Mouse (Mus musculus) T-helper 1 cell (primary cell): ENCODE data around the gene Pkhd1.
"Not testable (repeated sequence)": the region's sequence is repeated elsewhere in the genome, so short reads cannot be mapped to it uniquely, and the experiment has no call there.

Experiments
- in situ Hi-C: fragments of 300-600 bp; cut with MboI, MseI; formaldehyde crosslinking; loops from one replicate; pipeline ENCODE4 v1.15.1; 2025; ENCODE audit warnings: high pct_unique_total_duplicates

Pkhd1 gene

DNA sequence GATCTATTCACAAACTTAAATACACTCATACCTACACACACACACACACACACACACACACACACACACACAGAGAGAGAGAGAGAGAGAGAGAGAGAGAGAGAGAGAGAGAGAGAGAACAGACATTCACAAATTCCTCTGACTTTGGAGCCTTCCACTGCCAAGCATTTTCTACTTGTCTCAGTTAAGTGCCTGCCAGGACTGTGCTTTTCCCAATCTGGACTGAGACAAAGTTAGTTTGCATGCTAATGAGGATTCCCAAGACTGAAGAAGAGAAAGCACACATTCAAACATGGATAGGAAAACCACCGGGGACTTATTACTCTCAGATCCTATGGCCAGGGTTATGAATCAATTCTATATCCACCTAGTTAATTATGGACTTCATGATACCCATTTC, 118.9 kb downstream of the Pkhd1 start:
- in situ Hi-C loops: no loop called here

DNA sequence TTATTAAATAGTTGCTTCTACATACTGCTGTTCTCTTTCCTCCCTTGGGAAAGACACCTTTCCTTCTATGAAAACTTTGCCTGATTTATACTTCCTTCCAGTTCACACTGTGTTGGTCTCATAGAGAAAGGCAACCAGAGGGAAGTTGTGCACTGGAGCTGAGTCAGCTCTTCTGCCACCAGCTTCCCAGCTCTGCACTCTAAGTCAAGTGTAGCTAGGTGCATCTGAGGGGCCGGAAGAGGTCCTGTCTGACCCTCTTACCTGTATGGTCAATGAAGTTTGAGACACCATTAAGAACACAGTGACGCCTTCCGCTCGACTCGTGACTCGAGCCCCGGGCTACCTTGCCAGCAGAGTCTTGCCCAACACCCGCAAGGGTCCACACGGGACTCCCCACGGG, 131.8 kb downstream of the Pkhd1 start:
- in situ Hi-C loops: no loop called here

DNA sequence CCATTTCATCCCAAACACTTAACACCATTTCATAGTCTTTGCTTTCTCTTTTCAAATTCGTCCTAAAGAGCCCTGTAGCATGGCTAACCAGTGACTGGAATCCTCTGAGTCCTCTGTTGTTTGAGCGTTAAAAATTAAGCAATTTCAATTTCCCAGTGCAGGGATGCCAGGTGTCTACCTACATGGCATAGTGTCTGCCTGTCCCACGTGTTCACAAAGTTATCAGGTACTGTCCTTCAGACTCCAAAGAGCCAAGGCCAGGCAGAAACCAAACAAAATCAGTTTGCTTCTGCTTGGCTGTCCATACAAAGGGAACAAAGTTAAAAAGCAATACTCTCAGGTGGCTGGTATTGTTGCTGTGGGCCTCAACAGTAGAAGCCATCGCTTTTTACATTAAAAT, 136.0 kb downstream of the Pkhd1 start:
- in situ Hi-C loops: no loop called here

DNA sequence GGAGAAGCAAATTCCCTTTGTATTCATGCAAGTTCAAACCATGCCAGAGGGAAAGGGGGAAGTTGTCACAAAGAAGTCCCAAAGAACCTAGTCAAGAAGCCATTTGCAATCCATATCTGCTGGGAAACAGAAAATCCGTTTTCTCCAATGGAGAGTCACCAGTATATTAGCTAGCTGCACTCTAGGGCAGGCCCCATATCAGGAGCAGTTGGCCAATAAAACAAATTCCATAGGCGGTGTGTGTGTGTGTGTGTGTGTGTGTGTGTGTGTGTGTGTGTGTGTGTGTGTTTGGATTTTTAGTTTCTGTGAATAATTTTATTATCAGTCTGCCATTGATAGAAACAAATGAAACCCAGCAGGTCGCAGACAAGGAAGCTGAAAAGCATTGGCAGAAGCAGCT, 139.2 kb downstream of the Pkhd1 start:
- in situ Hi-C loops: no loop called here

DNA sequence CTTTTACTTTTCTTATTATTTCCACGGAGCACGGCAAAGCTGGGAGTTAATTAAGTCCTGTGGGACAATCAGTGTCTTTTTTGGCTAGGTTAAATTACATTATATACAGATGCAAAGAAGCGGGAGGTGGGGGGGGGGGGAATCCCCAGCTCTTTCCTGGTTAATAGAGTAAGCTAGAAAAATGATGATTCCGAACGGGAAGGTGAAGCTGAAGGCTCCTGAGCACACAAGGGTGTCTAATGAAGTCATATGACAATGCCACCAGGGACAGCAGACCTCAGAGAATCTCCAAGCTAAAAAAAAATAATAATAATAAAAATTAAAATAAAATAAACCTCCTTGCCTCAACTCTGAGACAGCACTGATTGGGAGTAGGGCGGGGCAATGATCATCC, 139.6 kb downstream of the Pkhd1 start:
- in situ Hi-C loops: no loop called here

DNA sequence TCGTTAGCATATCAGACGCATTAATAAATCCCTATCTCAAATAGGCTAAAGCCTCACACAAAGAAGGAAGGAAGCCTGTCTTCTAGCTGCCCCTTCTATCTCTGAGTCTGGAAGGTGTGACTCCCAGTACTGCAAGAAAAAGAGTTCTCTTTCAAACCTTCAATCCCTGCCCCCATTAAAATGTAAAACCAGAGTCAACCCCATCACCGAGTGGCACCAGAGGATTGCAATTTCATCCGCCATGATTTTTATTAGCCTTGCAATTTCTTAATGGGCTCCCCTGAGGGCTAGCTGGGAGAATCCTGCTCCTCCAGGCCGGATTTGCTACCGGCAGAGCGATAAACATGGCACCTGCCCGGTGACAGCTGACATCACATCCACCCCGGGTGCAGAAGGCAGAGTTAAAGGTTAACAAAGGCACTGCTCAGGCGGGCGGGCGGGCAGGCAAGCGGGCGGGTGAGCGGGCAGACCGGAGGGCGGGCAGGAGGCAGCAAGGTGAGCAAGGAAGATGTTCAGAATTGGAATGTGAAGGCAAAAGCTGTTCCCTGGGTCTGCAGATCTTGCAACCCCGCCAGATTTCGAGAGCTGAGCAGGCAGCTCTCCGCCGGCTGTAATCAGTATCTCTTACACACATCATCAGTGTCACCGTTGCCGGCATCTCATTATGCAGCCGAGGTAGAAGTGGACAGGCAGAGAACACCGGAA, 140.2 kb downstream of the Pkhd1 start:
- in situ Hi-C loops: no loop called here

DNA sequence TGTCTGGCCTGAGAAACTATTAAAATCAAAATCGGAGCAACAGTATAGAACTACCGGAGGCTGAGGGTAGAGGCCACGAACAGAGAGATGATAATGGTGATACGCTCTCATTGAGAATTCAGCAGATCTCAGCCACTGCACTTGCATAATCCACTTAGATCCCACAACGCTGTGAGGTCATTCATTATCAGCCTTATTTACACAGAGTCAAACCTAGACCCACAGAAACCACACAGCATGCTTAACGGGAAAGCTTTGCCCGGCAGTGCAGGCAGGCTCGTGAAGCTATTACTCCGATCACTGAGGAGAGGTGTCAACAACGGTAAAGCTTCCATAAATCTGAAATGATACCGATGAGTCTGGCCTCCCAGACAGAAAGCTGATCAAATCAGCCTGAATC, 147.1 kb downstream of the Pkhd1 start:
- in situ Hi-C loops: no loop called here

DNA sequence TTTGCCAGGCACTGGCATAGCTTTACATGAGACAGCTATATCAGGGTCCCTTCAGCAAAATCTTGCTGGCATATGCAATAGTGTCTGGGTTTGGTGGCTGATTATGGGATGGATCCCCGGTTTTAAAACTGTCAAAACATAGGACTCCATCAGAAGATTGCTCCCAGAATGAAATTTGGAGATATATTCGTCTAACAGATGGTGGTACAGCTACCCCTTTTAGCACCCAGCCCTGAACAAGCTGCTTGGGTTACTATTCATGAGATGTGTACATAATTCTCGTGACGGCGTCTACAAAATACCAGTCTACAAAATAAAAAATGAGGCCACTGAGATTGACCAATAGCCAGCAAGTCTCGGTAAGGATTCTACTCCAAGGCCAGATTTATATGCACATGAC, 147.5 kb downstream of the Pkhd1 start:
- in situ Hi-C loops: no loop called here

DNA sequence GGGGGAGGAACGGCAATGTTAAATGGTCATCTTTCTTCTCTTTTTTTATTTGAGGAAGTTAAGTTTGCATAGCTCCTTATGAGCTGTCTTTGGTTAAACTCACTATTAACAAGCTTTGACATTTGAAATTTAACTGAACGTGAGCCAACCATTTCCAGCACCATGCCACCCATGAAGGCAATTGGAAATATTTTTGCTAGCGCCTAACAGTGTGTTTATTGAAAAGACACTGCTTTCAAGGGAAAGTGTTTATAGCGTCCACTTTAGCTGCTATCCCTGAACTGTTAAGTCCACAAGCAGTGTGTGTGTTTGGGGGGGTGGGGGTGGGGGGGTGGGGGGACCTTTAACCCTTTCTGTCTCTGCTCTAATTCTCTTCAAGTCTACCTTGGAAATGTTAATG, 151.4 kb downstream of the Pkhd1 start:
- in situ Hi-C loops: no loop called here

DNA sequence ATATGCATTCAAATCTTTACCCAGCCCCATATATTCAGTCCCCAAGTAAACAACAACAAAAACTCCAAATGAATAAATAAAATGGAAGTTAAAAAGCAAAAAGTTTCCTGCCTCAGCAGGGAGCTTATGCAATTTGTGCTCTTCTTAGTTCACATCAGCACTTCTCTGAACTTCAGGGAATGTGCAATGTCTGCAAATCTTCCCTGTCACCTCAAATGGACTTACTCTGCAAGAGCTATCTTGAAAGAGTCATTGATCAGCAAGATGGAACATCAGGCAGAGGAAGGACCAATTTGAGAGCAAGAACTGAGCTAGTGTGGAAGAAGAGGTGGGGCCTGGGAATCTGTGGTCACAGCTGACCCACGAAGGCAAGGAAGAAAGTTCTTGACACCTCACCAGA, 163.2 kb downstream of the Pkhd1 start:
- in situ Hi-C loops: no loop called here

DNA sequence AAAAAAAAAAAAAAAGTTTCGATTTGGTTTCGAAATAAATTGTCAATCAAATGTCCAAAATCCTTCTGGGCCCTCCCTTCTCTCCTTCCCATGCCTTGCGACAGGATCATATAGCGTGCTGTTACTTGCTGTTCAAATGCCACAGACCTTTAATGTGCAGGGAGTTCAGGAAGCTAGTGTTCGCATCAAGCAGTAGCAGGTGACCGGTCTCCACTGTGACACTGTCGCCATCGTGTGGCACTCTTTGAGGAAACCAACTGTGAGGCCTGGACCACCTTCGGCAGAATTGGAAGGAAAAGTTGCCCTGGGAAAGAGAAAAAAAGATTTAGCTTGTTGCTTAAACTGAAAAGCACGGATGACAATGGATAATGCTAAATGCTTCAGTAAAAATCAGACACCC, 167.8 kb downstream of the Pkhd1 start:
- in situ Hi-C loops: no loop called here

DNA sequence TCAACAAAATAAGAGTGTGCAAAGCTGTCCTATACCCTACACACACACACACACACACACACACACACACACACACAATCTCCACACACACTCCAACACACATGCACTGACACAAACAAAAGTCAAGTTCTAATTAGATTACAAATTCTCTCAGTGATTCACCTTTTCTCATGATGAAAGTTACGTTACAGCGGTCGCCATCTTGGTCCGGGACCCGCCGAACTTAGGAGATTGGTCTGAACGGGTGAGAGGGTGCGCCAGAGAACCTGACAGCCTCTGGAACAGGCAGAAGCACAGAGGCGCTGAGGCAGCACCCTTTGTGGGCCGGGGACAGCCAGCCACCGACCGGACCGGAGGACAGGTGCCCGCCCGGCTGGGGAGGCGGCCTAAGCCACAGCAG, 185.8 kb downstream of the Pkhd1 start:
- in situ Hi-C loops: not testable (repeated sequence)

DNA sequence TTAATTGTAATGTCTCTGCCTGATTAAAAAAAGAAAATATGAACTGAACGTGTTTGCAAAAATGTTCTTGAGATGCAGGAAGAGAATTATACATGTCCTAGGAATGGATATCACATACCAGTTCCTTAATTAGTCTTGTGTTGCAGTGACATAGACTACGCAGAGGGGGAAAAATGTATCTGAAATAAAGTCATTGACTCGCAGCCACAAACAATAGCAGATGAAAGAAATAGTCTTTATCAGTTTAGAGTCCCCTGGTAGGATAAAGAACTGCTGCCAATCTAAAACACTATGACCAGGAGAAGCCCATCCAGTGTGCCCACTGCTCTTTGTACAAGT, 188.8 kb downstream of the Pkhd1 start:
- in situ Hi-C loops: no loop called here

DNA sequence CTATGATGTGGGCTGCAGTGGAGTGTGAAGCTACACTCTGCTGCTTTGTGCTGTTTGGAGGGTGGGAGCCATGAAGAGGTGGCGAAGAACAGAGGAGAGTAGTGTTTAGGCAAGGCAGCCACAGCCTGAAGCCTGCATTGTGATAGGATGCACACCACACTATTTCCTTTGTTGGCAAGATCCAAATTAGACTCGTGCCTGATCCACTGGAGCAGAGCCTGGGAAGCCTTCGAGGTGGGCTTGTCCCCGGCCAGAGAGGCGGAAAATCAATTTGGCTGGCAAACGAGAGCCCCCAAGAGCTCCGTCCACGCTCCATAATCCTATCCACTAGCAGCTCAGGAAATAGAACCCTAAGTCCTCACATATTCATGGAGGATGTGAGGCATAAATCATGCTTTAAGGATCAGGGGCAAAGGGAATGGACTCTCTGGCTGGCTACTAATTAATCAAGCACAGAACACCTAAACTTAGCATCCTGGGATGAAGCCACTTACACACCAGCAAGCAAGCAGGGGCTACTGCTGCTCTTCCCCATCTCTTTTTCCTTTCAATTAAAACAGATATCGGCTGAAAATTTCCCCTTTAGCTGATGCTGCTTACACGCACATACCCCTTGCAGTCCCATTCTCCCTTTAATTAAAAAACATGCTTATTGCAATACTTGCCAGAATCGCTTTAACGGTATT, 189.4 kb downstream of the Pkhd1 start:
- in situ Hi-C loops: no loop called here

DNA sequence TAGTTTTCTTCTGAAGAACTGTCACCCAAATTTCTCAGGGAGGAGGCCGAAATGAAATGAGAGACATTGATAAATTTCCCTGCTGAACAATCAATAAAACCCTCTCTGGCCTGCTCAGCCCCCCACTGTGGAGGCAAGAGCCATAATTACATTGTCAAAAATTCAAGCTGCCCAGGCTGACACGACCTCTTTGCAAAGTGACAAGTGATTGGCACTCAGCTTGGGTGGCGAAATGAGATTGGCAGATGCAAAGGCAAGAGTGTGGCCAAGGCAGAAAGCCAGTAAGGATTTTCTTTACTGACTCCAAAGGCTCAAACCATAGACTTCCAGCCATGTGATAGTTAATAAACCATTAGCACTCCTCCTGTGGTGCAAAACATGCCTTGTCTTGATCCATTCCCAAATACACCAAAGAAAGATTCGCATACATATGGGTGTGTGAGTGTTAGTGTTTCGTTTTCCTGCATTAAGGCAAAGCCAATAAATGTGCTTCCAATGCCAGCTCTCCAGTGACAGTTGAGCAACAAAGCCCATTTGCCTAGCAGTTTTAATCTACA, 208.4 kb downstream of the Pkhd1 start:
- in situ Hi-C loops: no loop called here

DNA sequence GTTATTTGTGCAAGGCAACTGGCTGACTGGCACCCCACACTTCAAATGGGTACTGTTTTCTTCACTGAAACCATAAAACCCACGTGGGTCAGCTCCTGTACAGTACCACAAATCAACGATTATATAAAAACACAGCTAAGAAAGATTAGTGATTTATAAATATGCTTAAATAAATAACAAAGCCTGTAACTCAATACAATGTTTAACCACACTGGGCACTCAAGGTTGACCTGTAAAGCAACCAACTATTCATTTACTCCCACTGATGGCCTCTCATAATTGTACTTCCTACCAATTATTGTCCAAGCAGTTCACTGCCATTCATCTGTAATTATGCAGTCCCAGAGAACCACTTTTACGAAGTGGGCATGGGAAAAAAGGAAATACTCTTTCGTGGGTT, 219.5 kb downstream of the Pkhd1 start:
- in situ Hi-C loops: no loop called here

DNA sequence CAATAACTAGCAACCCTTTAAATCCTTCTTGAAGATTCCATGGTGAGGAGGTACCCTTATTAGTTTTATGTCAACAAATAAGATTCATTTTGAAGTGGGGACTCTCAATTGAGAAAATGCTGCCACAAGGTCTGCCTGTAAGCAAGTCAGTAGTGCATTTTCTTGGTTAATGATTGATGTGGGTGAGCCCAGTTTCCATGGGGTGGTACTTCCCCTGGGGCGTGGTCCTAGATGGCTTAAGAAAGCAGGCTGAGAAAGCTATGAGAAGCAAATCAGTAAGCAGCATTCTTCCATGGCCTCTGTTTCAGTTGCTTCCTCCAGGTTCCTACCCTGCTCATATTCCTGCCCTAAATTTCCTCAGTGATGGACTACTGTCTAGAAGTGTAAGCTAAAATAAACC, 253.4 kb downstream of the Pkhd1 start:
- in situ Hi-C loops: no loop called here

DNA sequence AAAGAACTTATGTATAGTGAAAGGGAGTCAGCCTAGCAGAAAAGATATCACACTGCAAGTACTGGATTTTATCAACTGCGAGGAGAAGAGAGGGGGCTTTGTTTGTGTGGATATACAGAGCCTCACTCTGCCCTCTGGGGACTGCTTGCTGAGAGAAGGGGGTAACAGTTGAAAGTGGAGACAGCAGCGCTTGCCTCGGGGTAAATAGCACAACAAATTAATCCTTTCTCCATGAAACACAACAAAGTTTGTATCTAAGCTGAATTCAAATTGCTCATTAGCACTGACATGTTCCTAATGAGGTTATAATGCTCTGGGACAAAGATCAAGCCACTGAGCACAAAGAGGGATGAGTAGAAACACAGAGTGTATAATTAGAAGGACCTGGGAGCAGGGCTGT, 273.2 kb downstream of the Pkhd1 start:
- in situ Hi-C loops: no loop called here

DNA sequence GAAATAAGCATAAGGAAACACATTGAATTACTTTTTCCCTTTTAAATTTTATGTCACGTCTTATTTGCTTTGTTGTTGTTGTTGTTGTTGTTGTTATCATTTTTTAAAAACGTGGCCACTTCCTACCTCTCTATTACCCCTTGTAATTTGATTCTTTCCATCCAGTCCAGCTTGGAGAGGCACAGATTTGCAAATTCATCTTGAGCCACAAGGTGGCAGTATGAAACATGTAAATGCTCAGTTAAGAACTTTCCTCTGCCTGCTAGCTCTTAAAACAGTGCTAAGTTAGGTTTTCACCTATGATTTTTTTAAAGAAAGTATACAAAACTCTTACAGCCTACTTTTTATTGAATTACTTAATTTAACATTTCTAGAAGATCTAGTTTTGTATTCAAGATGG, 306.4 kb downstream of the Pkhd1 start:
- in situ Hi-C loops: loop anchor here (5.0 kb wide), 1 partner anchor 206 kb away; no protein-coding TSS in a partner anchor

DNA sequence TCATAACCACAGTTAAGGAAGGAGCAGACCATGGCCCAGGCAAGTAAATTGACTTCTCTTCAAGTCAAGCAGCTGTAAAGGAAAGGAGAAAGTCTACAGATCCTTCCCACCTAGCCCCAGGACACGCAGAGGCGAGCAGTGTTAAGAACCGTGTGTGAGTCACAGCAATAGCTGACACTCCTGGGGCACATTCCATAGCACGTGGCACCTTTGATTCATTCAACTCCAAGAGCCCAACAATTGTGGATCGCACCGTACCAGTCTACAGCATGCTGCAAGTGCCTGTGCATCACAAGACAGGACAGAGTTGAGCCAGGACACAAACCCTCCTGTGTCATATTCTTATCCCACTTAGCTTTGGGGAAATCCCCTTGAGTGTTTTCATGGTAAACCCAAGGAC, 306.9 kb downstream of the Pkhd1 start:
- in situ Hi-C loops: loop anchor here (5.0 kb wide), 1 partner anchor 206 kb away; no protein-coding TSS in a partner anchor

DNA sequence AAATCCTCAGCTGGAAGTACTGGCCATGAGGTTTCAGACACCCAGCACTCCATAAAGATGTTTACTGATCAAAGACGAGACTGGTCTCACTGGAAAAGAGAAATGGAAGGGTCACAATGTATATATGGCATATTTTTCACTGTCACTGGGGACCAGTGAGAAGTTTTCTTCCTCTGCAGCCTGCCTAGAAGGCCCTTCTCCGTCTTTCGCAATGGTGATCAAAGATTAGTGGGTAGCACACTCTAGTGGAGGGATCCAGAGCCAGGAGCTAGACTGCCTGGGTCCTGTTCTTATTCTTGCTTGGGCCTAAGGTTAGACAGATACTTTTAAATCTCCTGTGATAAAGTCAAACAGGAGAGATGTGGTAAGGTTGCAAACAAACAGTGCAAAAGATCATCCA, 311.7 kb downstream of the Pkhd1 start:
- in situ Hi-C loops: no loop called here

DNA sequence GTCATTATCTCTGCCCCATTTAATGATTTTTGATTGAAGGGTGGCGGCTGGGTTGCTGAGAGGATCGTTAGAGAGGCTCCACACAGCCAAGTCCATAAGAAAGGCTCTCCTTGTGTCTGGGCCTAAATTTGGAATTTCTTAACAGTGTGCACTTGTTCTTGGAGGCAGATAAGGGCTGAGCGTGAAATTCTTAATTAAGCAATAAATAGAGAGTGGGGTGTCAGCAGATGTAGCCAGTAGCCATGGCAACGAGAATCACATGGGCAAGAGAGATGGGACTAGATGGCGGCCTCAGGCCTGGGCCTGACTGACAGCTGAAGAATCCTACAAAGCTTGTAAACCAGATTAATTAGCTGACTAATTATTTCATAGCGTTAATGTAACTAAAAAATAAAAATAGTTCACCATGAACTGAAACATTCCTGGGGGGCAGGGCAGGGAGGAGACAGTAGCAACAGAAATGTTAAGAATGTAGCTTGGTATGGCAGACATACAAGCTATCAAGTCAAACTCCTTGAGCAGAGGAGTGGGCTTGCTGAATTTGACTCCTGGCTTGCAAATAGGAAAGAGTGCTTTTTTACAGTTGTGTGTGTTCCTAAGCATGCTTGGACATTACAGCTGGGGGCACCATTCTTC, 314.8 kb downstream of the Pkhd1 start:
- in situ Hi-C loops: no loop called here
